Mouse (Mus musculus): Measurements from ENCODE around the gene Sumf1.

- TF ChIP-seq POLR2AphosphoS5 (IDR thresholded peaks at IDR 0.05; ENCODE audit: insufficient replicate concordance, low read depth, low read length) (no peak), CTCF (IDR thresholded peaks at IDR 0.05; ENCODE audit: low read depth, low read length) (no peak), GATA1 (IDR thresholded peaks at IDR 0.05; ENCODE audit: borderline replicate concordance, low read length) (no peak), TAL1 (conservative IDR thresholded peaks at IDR 0.05; ENCODE audit: low read depth, low read length) (no peak), GATA2 (IDR thresholded peaks at IDR 0.05; ENCODE audit: borderline replicate concordance, low read depth, low read length) (no peak)
Observed at GRCm38 (mm10) chr6:108065583-108065982, 119.8 kb downstream of the Sumf1 start.
